Mouse (Mus musculus) lung, embryonic 14.5 days (tissue): ENCODE results near the gene Zfp646. TPM values are rescaled to one million over a fixed set of nuclear protein-coding genes. Genes with fewer than 3 reads are reported as not detected.

Source experiments
- ATAC-seq: fragments of 200-750 bp; cut with Nextera tagmentation; 2 replicates; pipeline ENCODE4 v1.8.0; 2017; ENCODE audit warnings: mild to moderate bottlenecking, moderate TSS enrichment, moderate library complexity; ENCODE audit not compliant: insufficient read depth
- DNase-seq: peaks from one replicate; pipeline ENCODE4 v3.0.0-alpha.2; 2015
- H3K27ac ChIP-seq: fragments of 300-500 bp; sonication (generic); 2 replicates; pipeline ENCODE4 v1.5.1; 2014; ENCODE audit warnings: low read depth, mild to moderate bottlenecking, moderate library complexity
- H3K27me3 ChIP-seq: fragments of 300-500 bp; sonication (generic); 2 replicates; pipeline ENCODE4 v1.6.1; 2014; ENCODE audit warnings: low read length, control low read depth; ENCODE audit not compliant: insufficient read depth
- H3K36me3 ChIP-seq: fragments of 300-500 bp; sonication (generic); 2 replicates; pipeline ENCODE4 v1.6.1; 2014; ENCODE audit warnings: control low read depth; ENCODE audit not compliant: insufficient read depth
- H3K4me1 ChIP-seq: fragments of 300-500 bp; sonication (generic); 2 replicates; pipeline ENCODE4 v1.6.1; 2014; ENCODE audit warnings: antibody characterized with exemption, control low read depth; ENCODE audit not compliant: insufficient read depth
- H3K4me2 ChIP-seq: fragments of 300-500 bp; sonication (generic); 2 replicates; pipeline ENCODE4 v1.6.1; 2014; ENCODE audit warnings: mild to moderate bottlenecking
- H3K4me3 ChIP-seq: fragments of 300-500 bp; sonication (generic); 2 replicates; pipeline ENCODE4 v1.5.1; 2014; ENCODE audit warnings: low read depth, low read length
- H3K9ac ChIP-seq: fragments of 300-500 bp; sonication (generic); 2 replicates; pipeline ENCODE4 v1.6.1; 2014
- H3K9me3 ChIP-seq: fragments of 300-500 bp; sonication (generic); 2 replicates; pipeline ENCODE4 v1.6.1; 2016; ENCODE audit warnings: low read depth, low read length, control low read depth
- CTCF ChIP-seq: IDR thresholded peaks from 2 replicates; pipeline ENCODE4 v1.5.1; 2016; ENCODE audit warnings: antibody characterized with exemption, low read depth
- WGBS: fragments of 180-500 bp; shearing (Covaris S2); extraction: QIAGEN DNeasy Blood & Tissue Kit; methylation state at CpG from one replicate; pipeline ENCODE4 v1.1.7; 2014; 5-methylcytosine and 5-hydroxymethylcytosine counted together
- polyA plus RNA-seq: library from polyadenylated mRNA; unstranded; fragments of >200 nt; fragmentation: Nextera tagmentation; extraction: Ambion mirVana; gene quantifications from 2 replicates; pipeline ENCODE4 v1.2.1, GENCODE M21; 2014

The Zfp646 gene
- polyA plus RNA-seq, 1 experiment from 2014 or later, result 17.4 TPM

- no peak overlapping the region for H3K9ac ChIP-seq
- DNase-seq, result no peak
- H3K4me2 ChIP-seq, result no peak overlapping the region; the same call in 1 of the 2 replicates
- peak overlapping the region; percentile 93; the same call in 1 of the 2 replicates for H3K27ac ChIP-seq
- H3K36me3 ChIP-seq, result peaks cover 47% of the 10 kb centered on the region
- peaks cover 5% of the 10 kb centered on the region; the same call in 1 of the 2 replicates for H3K27me3 ChIP-seq
- peaks cover 18% of the 10 kb centered on the region for H3K4me1 ChIP-seq
- 77% methylated on average over 11 of the region's 11 CpGs for whole genome bisulfite sequencing
- H3K9me3 ChIP-seq, result no peaks in the 10 kb centered on the region
- no peak for ATAC-seq
- H3K4me3 ChIP-seq, result no peak overlapping the region
- no peak for TF ChIP-seq CTCF
Measured at GRCm38 (mm10) chr7:127926846-127927245, 50.8 kb downstream of the Zfp646 start.

DNA sequence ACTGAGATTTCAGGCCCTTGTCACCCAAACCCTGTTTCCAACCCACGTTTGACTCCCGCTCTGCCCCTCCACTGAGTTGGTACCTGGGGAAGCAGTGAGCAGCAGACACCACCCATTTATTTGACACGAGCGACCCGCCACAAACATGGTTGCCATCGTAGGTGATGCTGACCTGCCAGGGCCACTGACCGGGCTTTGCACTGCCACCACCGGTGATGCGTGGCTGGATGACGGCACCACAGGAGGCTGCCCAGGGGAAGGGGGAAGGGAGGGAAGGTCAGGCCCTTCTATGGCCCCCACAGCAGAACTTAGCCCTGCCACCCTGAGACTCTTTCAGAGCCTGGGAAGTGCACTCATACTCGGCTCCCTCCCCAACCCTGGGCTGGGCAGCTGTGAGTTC is 51.7 kb downstream of the Zfp646 start:
- peaks cover 5% of the 10 kb centered on the region; the same call in 1 of the 2 replicates for H3K27me3 ChIP-seq
- H3K4me2 ChIP-seq, result peak overlapping the region; percentile 57
- peak overlapping the region; percentile 42 for H3K4me3 ChIP-seq
- H3K36me3 ChIP-seq, result peaks cover 44% of the 10 kb centered on the region
- H3K9me3 ChIP-seq, result no peaks in the 10 kb centered on the region
- 74% methylated on average over 11 of the region's 11 CpGs for WGBS
- no peak overlapping the region for H3K27ac ChIP-seq
- no peak for ATAC-seq
- no peak overlapping the region for H3K9ac ChIP-seq
- peaks cover 18% of the 10 kb centered on the region for H3K4me1 ChIP-seq
- DNase-seq, result no peak
- no peak for TF ChIP-seq CTCF

- peak overlapping the region; percentile 74 for H3K27ac ChIP-seq
- no peak for DNase-seq
- peak overlapping the region; percentile 54; the same call in 1 of the 2 replicates for H3K9ac ChIP-seq
- H3K9me3 ChIP-seq, result no peaks in the 10 kb centered on the region
- peaks cover 35% of the 10 kb centered on the region for H3K36me3 ChIP-seq
- H3K4me3 ChIP-seq, result peak overlapping the region; percentile 42
- peak; percentile 20; the same call in 1 of the 2 replicates for TF ChIP-seq CTCF
- peaks cover 12% of the 10 kb centered on the region for H3K4me1 ChIP-seq
- no peak for ATAC-seq
- H3K27me3 ChIP-seq, result peaks cover 5% of the 10 kb centered on the region; the same call in 1 of the 2 replicates
- 40% methylated on average over 5 of the region's 5 CpGs for WGBS
- H3K4me2 ChIP-seq, result peak overlapping the region; percentile 57
Measured at GRCm38 (mm10) chr7:127928596-127928995, 52.6 kb downstream of the Zfp646 start.

DNA sequence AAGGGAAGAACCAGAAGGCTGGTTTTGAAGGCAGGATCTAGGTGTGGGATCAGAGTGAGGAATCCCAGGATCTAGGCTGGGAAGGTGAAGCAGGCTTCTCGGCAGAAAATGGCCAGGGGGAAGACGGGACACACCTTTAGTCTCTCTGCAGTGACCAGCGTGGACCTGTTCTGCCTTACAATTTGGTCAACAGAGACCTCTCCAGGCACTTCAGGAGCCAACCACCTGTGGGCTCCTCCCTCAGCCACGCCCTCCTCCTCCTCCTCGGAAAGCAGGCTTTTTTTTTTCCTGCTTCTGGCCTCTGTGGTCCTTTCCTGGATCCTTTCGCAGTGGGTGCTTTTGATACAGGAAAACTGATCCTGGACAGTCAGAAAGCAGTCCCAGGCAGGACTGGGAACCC is 53.9 kb downstream of the Zfp646 start, which contains the start of gene Prss8:
TSS of gene Prss8 (minus strand) at position 182 of the 400 bp plus-strand sequence.
- no peak for ATAC-seq
- Histone ChIP-seq H3K27ac (peak within 1 kb of the TSS; percentile 74), H3K27me3 (peaks cover 5% of the 10 kb centered on the region; the same call in 1 of the 2 replicates), H3K4me2 (peak within 1 kb of the TSS; percentile 57), H3K9ac (peak within 1 kb of the TSS; percentile 54), H3K36me3 (peaks cover 22% of the 10 kb centered on the region), H3K4me3 (peak within 1 kb of the TSS; percentile 42), H3K4me1 (peaks cover 6% of the 10 kb centered on the region), H3K9me3 (no peaks in the 10 kb centered on the region)
- TF ChIP-seq CTCF, result no peak
- 9% methylated on average over 6 of the region's 6 CpGs for WGBS
- peak; percentile 69 for DNase-seq

- ATAC-seq, result no peak
- H3K4me1 ChIP-seq, result peaks cover 6% of the 10 kb centered on the region
Measured at GRCm38 (mm10) chr7:127930636-127931035, 54.6 kb downstream of the Zfp646 start.

DNA sequence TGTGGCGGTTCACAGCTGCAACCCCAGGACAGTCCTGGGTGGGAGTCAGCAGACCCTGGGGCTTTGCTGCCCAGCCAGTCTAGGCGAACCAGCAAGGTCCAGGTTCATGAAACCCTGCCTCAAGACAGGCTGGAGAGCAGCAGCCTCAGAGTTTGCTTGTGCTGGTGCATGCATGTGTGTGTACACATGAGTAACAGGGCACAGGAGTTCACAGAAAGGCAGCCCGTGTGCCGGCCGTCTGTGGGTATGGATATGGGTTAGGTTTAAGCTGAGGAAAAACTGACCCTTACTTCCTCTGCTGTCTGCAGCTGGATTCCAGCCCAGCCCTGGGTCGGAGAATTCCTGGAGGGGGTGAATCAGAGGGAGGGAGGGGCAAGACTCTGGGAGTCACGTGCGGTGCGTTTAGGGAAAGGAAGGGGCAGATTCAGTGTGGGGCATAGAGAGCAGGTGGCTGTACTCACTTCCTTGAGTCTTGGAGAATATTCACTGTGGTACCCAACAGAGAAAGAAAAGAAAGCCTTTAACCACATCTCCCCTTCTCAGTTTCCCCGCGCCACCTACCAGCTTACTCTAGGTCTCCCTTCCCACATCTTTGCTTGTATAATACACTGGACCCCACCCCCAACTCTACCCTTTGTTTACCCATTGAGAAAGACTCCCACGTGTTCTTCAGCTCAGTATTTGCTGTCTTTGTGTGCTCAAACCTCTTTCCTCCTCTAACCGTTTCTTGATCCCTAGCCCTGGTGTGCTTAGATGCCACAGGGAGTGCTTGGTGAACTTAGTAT is 55.5 kb downstream of the Zfp646 start:
- Histone ChIP-seq H3K27me3 (peaks cover 5% of the 10 kb centered on the region; the same call in 1 of the 2 replicates), H3K36me3 (peaks cover 6% of the 10 kb centered on the region), H3K4me3 (peak overlapping the region; percentile 10; the same call in 1 of the 2 replicates), H3K4me2 (peak overlapping the region; percentile 40), H3K9me3 (no peaks in the 10 kb centered on the region), H3K9ac (peak overlapping the region; percentile 11; the same call in 1 of the 2 replicates), H3K4me1 (peaks cover 6% of the 10 kb centered on the region), H3K27ac (peak overlapping the region; percentile 85)
- ATAC-seq (no peak), DNase-seq (peak; percentile 72)
- no peak for TF ChIP-seq CTCF
- WGBS, result 25% methylated on average over 13 of the region's 13 CpGs

More at GRCm38 (mm10) chr7:127930636-127931035, 54.6 kb downstream of the Zfp646 start:
- TF ChIP-seq CTCF, result no peak
- Histone ChIP-seq H3K4me2 (peak overlapping the region; percentile 57), H3K27ac (peak overlapping the region; percentile 56; the same call in 1 of the 2 replicates), H3K27me3 (peaks cover 5% of the 10 kb centered on the region; the same call in 1 of the 2 replicates), H3K4me3 (no peak overlapping the region), H3K9ac (no peak overlapping the region), H3K9me3 (no peaks in the 10 kb centered on the region), H3K36me3 (peaks cover 15% of the 10 kb centered on the region)
- DNase-seq, result no peak
- 62% methylated on average over 5 of the region's 5 CpGs for WGBS
